Mouse (Mus musculus) mesoderm, embryonic 11.5 days (tissue): ENCODE results near the gene Cyp3a57.
"Not testable (repeated sequence)": the region's sequence is repeated elsewhere in the genome, so short reads cannot be mapped to it uniquely, and the experiment has no call there.

Source experiments
- DNase-seq: peaks from one replicate; pipeline ENCODE4 v3.0.0-alpha.2; 2012; ENCODE audit warnings: low read depth, low spot score

Gene Cyp3a57

GRCm38 (mm10) chr5:145344941-145345340, at the start of gene Cyp3a57:
Gene Cyp3a57, plus strand, starts transcription at chr5:145345279.
- DNase-seq: no peak

- no peak for DNase-seq
These were observed 44.6 kb upstream of the Cyp3a57 start for GRCm38 (mm10) chr5:145300469-145300868.

GRCm38 (mm10) chr5:145301796-145302195, 43.3 kb upstream of the Cyp3a57 start:
- not testable (repeated sequence) for DNase-seq

- DNase-seq: no peak
These were observed 42.7 kb upstream of the Cyp3a57 start for GRCm38 (mm10) chr5:145302424-145302823.

GRCm38 (mm10) chr5:145306953-145307352, 38.1 kb upstream of the Cyp3a57 start:
- not testable (repeated sequence) for DNase-seq

GRCm38 (mm10) chr5:145307811-145308210, 37.3 kb upstream of the Cyp3a57 start:
- DNase-seq: not testable (repeated sequence)

GRCm38 (mm10) chr5:145313845-145314244, 31.2 kb upstream of the Cyp3a57 start:
- DNase-seq: no peak

GRCm38 (mm10) chr5:145317141-145317540, 27.9 kb upstream of the Cyp3a57 start:
- DNase-seq: no peak

- DNase-seq: not testable (repeated sequence)
These were observed 6.3 kb upstream of the Cyp3a57 start for GRCm38 (mm10) chr5:145338756-145339155.

GRCm38 (mm10) chr5:145349697-145350096, 4.6 kb downstream of the Cyp3a57 start:
- no peak for DNase-seq

- no peak for DNase-seq
These were observed 8.0 kb downstream of the Cyp3a57 start for GRCm38 (mm10) chr5:145353081-145353480.

- not testable (repeated sequence) for DNase-seq
These were observed 70.3 kb downstream of the Cyp3a57 start for GRCm38 (mm10) chr5:145415416-145415815.

GRCm38 (mm10) chr5:145422287-145422686, 77.2 kb downstream of the Cyp3a57 start:
- DNase-seq: no peak

- no peak for DNase-seq
These were observed 85.9 kb downstream of the Cyp3a57 start for GRCm38 (mm10) chr5:145431004-145431403.

- no peak for DNase-seq
These were observed 88.6 kb downstream of the Cyp3a57 start for GRCm38 (mm10) chr5:145433688-145434087.
